Mouse (Mus musculus): ENCODE results near the gene Nlrp3.

GRCm38 (mm10) chr11:59514381-59514780 is 27.0 kb upstream of the Nlrp3 start:
- TF ChIP-seq CTCF (IDR thresholded peaks at IDR 0.05; ENCODE audit: low read depth) (no peak), EP300 (optimal IDR thresholded peaks at IDR 0.05) (no peak)
